Mouse (Mus musculus) neural tube, embryonic 14.5 days (tissue): ENCODE measurements around the gene Tec. TPM values are rescaled to one million over a fixed set of nuclear protein-coding genes. Genes with fewer than 3 reads are reported as not detected.

Source experiments
- ATAC-seq: fragments of 200-750 bp; cut with Nextera tagmentation; 2 replicates; pipeline ENCODE4 v1.8.0; 2017; ENCODE audit warnings: low read depth, mild to moderate bottlenecking, moderate TSS enrichment, moderate library complexity
- H3K27ac ChIP-seq: fragments of 300-500 bp; sonication (generic); 2 replicates; pipeline ENCODE4 v1.5.1; 2014; ENCODE audit warnings: low read depth, mild to moderate bottlenecking, control low read depth, low read length, moderate library complexity, mixed read lengths
- H3K27me3 ChIP-seq: fragments of 300-500 bp; sonication (generic); 2 replicates; pipeline ENCODE4 v1.6.1; 2014; ENCODE audit warnings: low read length; ENCODE audit not compliant: control insufficient read depth, insufficient read depth
- H3K36me3 ChIP-seq: fragments of 300-500 bp; sonication (generic); 2 replicates; pipeline ENCODE4 v1.6.1; 2014; ENCODE audit warnings: low read length, mixed read lengths; ENCODE audit not compliant: control insufficient read depth, insufficient read depth
- H3K4me1 ChIP-seq: fragments of 300-500 bp; sonication (generic); 2 replicates; pipeline ENCODE4 v1.6.1; 2014; ENCODE audit warnings: low read length; ENCODE audit not compliant: control insufficient read depth, insufficient read depth
- H3K4me2 ChIP-seq: fragments of 300-500 bp; sonication (generic); 2 replicates; pipeline ENCODE4 v1.6.1; 2014; ENCODE audit warnings: mild to moderate bottlenecking, low read depth, low read length, control low read depth
- H3K4me3 ChIP-seq: fragments of 300-500 bp; sonication (generic); 2 replicates; pipeline ENCODE4 v1.5.1; 2014; ENCODE audit warnings: low read depth, low read length, control low read depth, mixed read lengths
- H3K9ac ChIP-seq: fragments of 300-500 bp; sonication (generic); replicated peaks from 2 replicates; pipeline ENCODE4 v1.6.1; 2014; ENCODE audit warnings: low read depth, mild to moderate bottlenecking, control low read depth, low read length, mixed read lengths
- H3K9me3 ChIP-seq: fragments of 300-500 bp; sonication (generic); 2 replicates; pipeline ENCODE4 v1.6.1; 2016; ENCODE audit warnings: low read length; ENCODE audit not compliant: control insufficient read depth
- WGBS: fragments of 180-500 bp; shearing (Covaris S2); extraction: QIAGEN DNeasy Blood & Tissue Kit; methylation state at CpG from one replicate; pipeline ENCODE4 v1.1.7; 2014; 5-methylcytosine and 5-hydroxymethylcytosine counted together
- polyA plus RNA-seq: library from polyadenylated mRNA; unstranded; fragments of >200 nt; fragmentation: Nextera tagmentation; extraction: Ambion mirVana; gene quantifications from 2 replicates; pipeline ENCODE4 v1.2.1, GENCODE M21; 2014

Gene Tec
- polyA plus RNA-seq, 1 experiment from 2014 or later, result 5.8 TPM

- ATAC-seq, result no peak
- Histone ChIP-seq H3K9me3 (no peaks in the 10 kb centered on the region), H3K4me3 (no peak overlapping the region), H3K27me3 (no peaks in the 10 kb centered on the region), H3K36me3 (no peaks in the 10 kb centered on the region), H3K27ac (no peak overlapping the region), H3K4me1 (no peaks in the 10 kb centered on the region), H3K9ac (no peak overlapping the region), H3K4me2 (no peak overlapping the region)
- WGBS, result 11% methylated on average over 6 of the region's 6 CpGs
These were observed 76.5 kb downstream of the Tec start for GRCm38 (mm10) chr5:72791789-72792188.

- ATAC-seq, result no peak
- no peak overlapping the region for H3K9ac ChIP-seq
- no peak overlapping the region for H3K4me2 ChIP-seq
- no peaks in the 10 kb centered on the region for H3K36me3 ChIP-seq
- WGBS, result 32% methylated on average over 4 of the region's 4 CpGs
- H3K4me3 ChIP-seq, result no peak overlapping the region
- no peaks in the 10 kb centered on the region for H3K9me3 ChIP-seq
- no peaks in the 10 kb centered on the region for H3K4me1 ChIP-seq
- H3K27me3 ChIP-seq, result no peaks in the 10 kb centered on the region
- H3K27ac ChIP-seq, result no peak overlapping the region
These were observed 76.9 kb downstream of the Tec start for GRCm38 (mm10) chr5:72791386-72791785.

GRCm38 (mm10) chr5:72785451-72785850, 82.8 kb downstream of the Tec start:
- no peaks in the 10 kb centered on the region for H3K9me3 ChIP-seq
- H3K27ac ChIP-seq, result no peak overlapping the region
- no peak overlapping the region for H3K4me2 ChIP-seq
- no peak overlapping the region for H3K9ac ChIP-seq
- H3K36me3 ChIP-seq, result no peaks in the 10 kb centered on the region
- H3K4me3 ChIP-seq, result no peak overlapping the region
- 80% methylated on average over 4 of the region's 4 CpGs for WGBS
- ATAC-seq, result no peak
- no peaks in the 10 kb centered on the region for H3K27me3 ChIP-seq
- H3K4me1 ChIP-seq, result no peaks in the 10 kb centered on the region

- Histone ChIP-seq H3K4me3 (no peak overlapping the region), H3K27me3 (no peaks in the 10 kb centered on the region), H3K36me3 (no peaks in the 10 kb centered on the region), H3K4me1 (no peaks in the 10 kb centered on the region), H3K27ac (no peak overlapping the region), H3K9me3 (no peaks in the 10 kb centered on the region), H3K4me2 (no peak overlapping the region), H3K9ac (no peak overlapping the region)
- 89% methylated on average over 3 of the region's 3 CpGs for WGBS
- no peak for ATAC-seq
These were observed 83.6 kb downstream of the Tec start for GRCm38 (mm10) chr5:72784719-72785118.

- ATAC-seq, result no peak
- Histone ChIP-seq H3K9ac (no peak overlapping the region), H3K4me2 (no peak overlapping the region), H3K36me3 (no peaks in the 10 kb centered on the region), H3K4me1 (no peaks in the 10 kb centered on the region), H3K4me3 (no peak overlapping the region), H3K27me3 (no peaks in the 10 kb centered on the region), H3K9me3 (no peaks in the 10 kb centered on the region), H3K27ac (no peak overlapping the region)
- WGBS, result 78% methylated on average over 8 of the region's 8 CpGs
These were observed 84.3 kb downstream of the Tec start for GRCm38 (mm10) chr5:72783957-72784356.

GRCm38 (mm10) chr5:72783123-72783522, 85.2 kb downstream of the Tec start:
- no peak for ATAC-seq
- Histone ChIP-seq H3K4me3 (no peak overlapping the region), H3K4me2 (no peak overlapping the region), H3K9ac (no peak overlapping the region), H3K36me3 (no peaks in the 10 kb centered on the region), H3K9me3 (no peaks in the 10 kb centered on the region), H3K27me3 (no peaks in the 10 kb centered on the region), H3K4me1 (no peaks in the 10 kb centered on the region), H3K27ac (no peak overlapping the region)
- WGBS, result 96% methylated on average over 7 of the region's 7 CpGs

- H3K9me3 ChIP-seq, result no peaks in the 10 kb centered on the region
- WGBS, result 85% methylated on average over 11 of the region's 11 CpGs
- no peaks in the 10 kb centered on the region for H3K36me3 ChIP-seq
- no peak overlapping the region for H3K9ac ChIP-seq
- H3K27ac ChIP-seq, result no peak overlapping the region
- no peak overlapping the region for H3K4me3 ChIP-seq
- ATAC-seq, result no peak
- no peaks in the 10 kb centered on the region for H3K4me1 ChIP-seq
- H3K4me2 ChIP-seq, result no peak overlapping the region
- H3K27me3 ChIP-seq, result no peaks in the 10 kb centered on the region
These were observed 86.5 kb downstream of the Tec start for GRCm38 (mm10) chr5:72781776-72782175.

- Histone ChIP-seq H3K9ac (no peak overlapping the region), H3K27ac (no peak overlapping the region), H3K4me1 (no peaks in the 10 kb centered on the region), H3K9me3 (no peaks in the 10 kb centered on the region), H3K4me3 (no peak overlapping the region), H3K36me3 (no peaks in the 10 kb centered on the region), H3K27me3 (no peaks in the 10 kb centered on the region), H3K4me2 (no peak overlapping the region)
- 76% methylated on average over 2 of the region's 2 CpGs for WGBS
- ATAC-seq, result no peak
These were observed 91.7 kb downstream of the Tec start for GRCm38 (mm10) chr5:72776595-72776994.

- Histone ChIP-seq H3K9ac (no peak overlapping the region), H3K36me3 (no peaks in the 10 kb centered on the region), H3K4me2 (no peak overlapping the region), H3K27ac (no peak overlapping the region), H3K4me3 (no peak overlapping the region), H3K27me3 (no peaks in the 10 kb centered on the region), H3K4me1 (no peaks in the 10 kb centered on the region), H3K9me3 (no peaks in the 10 kb centered on the region)
- 84% methylated on average over 2 of the region's 2 CpGs for WGBS
- ATAC-seq, result no peak
These were observed 92.2 kb downstream of the Tec start for GRCm38 (mm10) chr5:72776127-72776526.

- Histone ChIP-seq H3K4me1 (no peaks in the 10 kb centered on the region), H3K36me3 (no peaks in the 10 kb centered on the region), H3K27ac (no peak overlapping the region), H3K9me3 (no peaks in the 10 kb centered on the region), H3K9ac (no peak overlapping the region), H3K4me3 (no peak overlapping the region), H3K4me2 (no peak overlapping the region), H3K27me3 (no peaks in the 10 kb centered on the region)
- WGBS, result 76% methylated on average over 6 of the region's 6 CpGs
- no peak for ATAC-seq
These were observed 98.4 kb downstream of the Tec start for GRCm38 (mm10) chr5:72769841-72770240.
